Mouse (Mus musculus): ENCODE measurements at regions not wholly inside any gene's neighbourhood (a gene's known extent, or its start where the extent isn't known, plus 50 kb on each side); places are given as distances from the start of the nearest gene placed in this dataset.
A peak's percentile ranks its signal among the peaks of the same experiment; 100 is the strongest.

DNA sequence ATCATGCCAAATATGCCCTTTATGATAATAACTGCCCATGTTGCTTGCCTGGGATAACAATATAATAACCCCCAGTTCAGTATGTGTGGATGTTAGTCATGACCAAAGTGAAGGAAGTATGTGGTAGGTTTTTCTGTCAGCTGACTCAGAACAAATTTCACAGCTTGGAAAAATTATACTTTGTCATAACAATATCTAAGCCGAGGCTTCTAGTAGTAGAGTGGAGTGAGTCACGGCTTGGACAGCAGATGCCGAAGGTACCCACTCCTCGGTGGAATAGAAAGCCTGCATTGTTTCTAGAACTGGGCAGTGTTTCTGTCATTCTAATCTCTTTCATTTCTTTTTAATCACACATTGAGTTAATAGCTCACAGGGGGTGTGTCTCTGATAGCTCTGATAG lies 236.3 kb upstream of the Kcnip4 start:
- H3K27ac ChIP-seq = no peak overlapping the region
- WGBS = 52% methylated on average over 4 of the region's 4 CpGs

DNA sequence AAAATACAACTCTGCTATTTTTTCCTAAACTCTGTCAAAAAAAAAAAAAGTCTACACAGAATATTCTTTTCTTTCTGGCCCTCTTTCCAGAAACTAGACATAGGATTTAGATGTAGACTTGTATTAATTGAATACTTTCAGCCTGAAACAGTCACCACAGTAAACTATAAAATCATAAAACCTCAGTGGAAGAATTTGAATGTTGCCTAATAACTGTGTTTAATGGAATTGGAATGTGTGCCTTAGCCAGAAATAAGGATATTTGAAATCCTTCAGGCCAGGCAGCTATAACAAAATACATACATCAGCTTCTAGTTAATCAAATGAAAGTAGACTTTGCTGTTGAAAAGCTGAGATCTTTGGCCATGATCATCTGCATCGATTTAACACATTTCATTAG lies 230.8 kb upstream of the Kcnip4 start:
- H3K4me3 ChIP-seq (replicated peaks) = no peak overlapping the region
- no peaks in the 10 kb centered on the region for H3K4me1 ChIP-seq
- no peaks in the 10 kb centered on the region for H3K27me3 ChIP-seq (replicated peaks)
- no peak for ATAC-seq (ENCODE audit: insufficient read depth, low FRiP score, low read depth)
- no peak overlapping the region for H3K27ac ChIP-seq
- H3K36me3 ChIP-seq = no peaks in the 10 kb centered on the region
- whole genome bisulfite sequencing = 76% methylated on average over 1 of the region's 1 CpGs
- H3K9ac ChIP-seq = no peak overlapping the region
- H3K4me2 ChIP-seq = no peak overlapping the region
- H3K9me3 ChIP-seq = no peaks in the 10 kb centered on the region

More for the DNA sequence above, 236.3 kb upstream of the Kcnip4 start:
- Histone ChIP-seq H3K9ac (no peak overlapping the region), H3K4me2 (no peak overlapping the region), H3K36me3 (no peaks in the 10 kb centered on the region), H3K4me3 (replicated peaks) (no peak overlapping the region), H3K27me3 (replicated peaks) (no peaks in the 10 kb centered on the region), H3K4me1 (no peaks in the 10 kb centered on the region), H3K9me3 (no peaks in the 10 kb centered on the region)
- ATAC-seq (ENCODE audit: insufficient read depth, low FRiP score, low read depth) = 0 out of 2 replicates have a peak, but pooled peaks have one; percentile 65

- Histone ChIP-seq H3K27ac (no peak overlapping the region), H3K27me3 (replicated peaks) (no peaks in the 10 kb centered on the region), H3K4me2 (no peak overlapping the region), H3K4me3 (replicated peaks) (no peak overlapping the region), H3K9me3 (no peaks in the 10 kb centered on the region), H3K4me1 (no peaks in the 10 kb centered on the region), H3K9ac (no peak overlapping the region), H3K36me3 (no peaks in the 10 kb centered on the region)
- 58% methylated on average over 1 of the region's 1 CpGs for WGBS
- ATAC-seq (ENCODE audit: insufficient read depth, low FRiP score, low read depth) = no peak
Observed at GRCm38 (mm10) chr5:49712607-49713006, 187.9 kb upstream of the Kcnip4 start.

- Histone ChIP-seq H3K4me1 (no peaks in the 10 kb centered on the region), H3K27me3 (replicated peaks) (no peaks in the 10 kb centered on the region), H3K36me3 (no peaks in the 10 kb centered on the region), H3K27ac (no peak overlapping the region), H3K9ac (no peak overlapping the region), H3K4me3 (replicated peaks) (no peak overlapping the region), H3K9me3 (no peaks in the 10 kb centered on the region), H3K4me2 (no peak overlapping the region)
- ATAC-seq (ENCODE audit: insufficient read depth, low FRiP score, low read depth) = no peak
- WGBS = 75% methylated on average over 4 of the region's 4 CpGs
Observed at GRCm38 (mm10) chr5:49682156-49682555, 157.4 kb upstream of the Kcnip4 start.

GRCm38 (mm10) chr5:49681514-49681913 lies 156.8 kb upstream of the Kcnip4 start:
- H3K9me3 ChIP-seq = no peaks in the 10 kb centered on the region
- no peak overlapping the region for H3K9ac ChIP-seq
- H3K27me3 ChIP-seq (replicated peaks) = no peaks in the 10 kb centered on the region
- no peak overlapping the region for H3K27ac ChIP-seq
- WGBS = 56% methylated on average over 2 of the region's 2 CpGs
- H3K4me3 ChIP-seq (replicated peaks) = no peak overlapping the region
- no peak overlapping the region for H3K4me2 ChIP-seq
- no peak for ATAC-seq (ENCODE audit: insufficient read depth, low FRiP score, low read depth)
- H3K4me1 ChIP-seq = no peaks in the 10 kb centered on the region
- no peaks in the 10 kb centered on the region for H3K36me3 ChIP-seq

DNA sequence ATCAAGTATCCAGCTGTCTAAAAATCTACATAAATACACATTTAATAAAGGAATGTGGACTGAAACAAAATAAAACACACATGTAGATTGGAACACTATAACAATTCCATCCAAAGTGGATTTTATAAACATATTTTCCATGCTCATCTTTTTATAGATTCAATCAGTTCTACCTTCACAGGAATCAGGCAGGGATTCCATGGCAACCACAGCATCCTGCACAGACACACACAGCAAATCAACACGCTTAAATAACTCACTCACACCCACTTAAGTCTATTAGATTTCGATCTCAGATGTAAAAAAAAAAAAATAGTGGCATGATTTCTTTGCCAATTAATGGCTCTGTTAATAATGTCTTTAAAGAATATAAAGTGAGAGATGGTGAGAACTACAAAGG lies 151.2 kb upstream of the Kcnip4 start:
- no peaks in the 10 kb centered on the region for H3K27me3 ChIP-seq (replicated peaks)
- WGBS = 60% methylated on average over 2 of the region's 2 CpGs
- no peaks in the 10 kb centered on the region for H3K4me1 ChIP-seq
- no peaks in the 10 kb centered on the region for H3K36me3 ChIP-seq
- no peak overlapping the region for H3K4me3 ChIP-seq (replicated peaks)
- no peaks in the 10 kb centered on the region for H3K9me3 ChIP-seq
- H3K9ac ChIP-seq = no peak overlapping the region
- no peak for ATAC-seq (ENCODE audit: insufficient read depth, low FRiP score, low read depth)
- H3K4me2 ChIP-seq = no peak overlapping the region
- no peak overlapping the region for H3K27ac ChIP-seq

GRCm38 (mm10) chr5:49665196-49665595 lies 140.5 kb upstream of the Kcnip4 start:
- H3K36me3 ChIP-seq = no peaks in the 10 kb centered on the region
- H3K4me2 ChIP-seq = no peak overlapping the region
- H3K9ac ChIP-seq = no peak overlapping the region
- no peak overlapping the region for H3K27ac ChIP-seq
- ATAC-seq (ENCODE audit: insufficient read depth, low FRiP score, low read depth) = no peak
- no peaks in the 10 kb centered on the region for H3K9me3 ChIP-seq
- no peaks in the 10 kb centered on the region for H3K27me3 ChIP-seq (replicated peaks)
- no peaks in the 10 kb centered on the region for H3K4me1 ChIP-seq
- no peak overlapping the region for H3K4me3 ChIP-seq (replicated peaks)

- H3K9ac ChIP-seq = no peak overlapping the region
- WGBS = 88% methylated on average over 1 of the region's 1 CpGs
- no peaks in the 10 kb centered on the region for H3K4me1 ChIP-seq
- H3K4me2 ChIP-seq = no peak overlapping the region
- H3K9me3 ChIP-seq = no peaks in the 10 kb centered on the region
- H3K36me3 ChIP-seq = no peaks in the 10 kb centered on the region
- H3K27me3 ChIP-seq (replicated peaks) = no peaks in the 10 kb centered on the region
- ATAC-seq (ENCODE audit: insufficient read depth, low FRiP score, low read depth) = no peak
- H3K4me3 ChIP-seq (replicated peaks) = no peak overlapping the region
- H3K27ac ChIP-seq = no peak overlapping the region
Observed at GRCm38 (mm10) chr5:49663928-49664327, 139.2 kb upstream of the Kcnip4 start.

GRCm38 (mm10) chr5:49662096-49662495 lies 137.4 kb upstream of the Kcnip4 start:
- no peak overlapping the region for H3K27ac ChIP-seq
- H3K4me2 ChIP-seq = no peak overlapping the region
- 50% methylated on average over 3 of the region's 3 CpGs for WGBS
- H3K9ac ChIP-seq = no peak overlapping the region
- H3K9me3 ChIP-seq = no peaks in the 10 kb centered on the region
- H3K4me1 ChIP-seq = no peaks in the 10 kb centered on the region
- no peak overlapping the region for H3K4me3 ChIP-seq (replicated peaks)
- H3K27me3 ChIP-seq (replicated peaks) = no peaks in the 10 kb centered on the region
- no peak for ATAC-seq (ENCODE audit: insufficient read depth, low FRiP score, low read depth)
- no peaks in the 10 kb centered on the region for H3K36me3 ChIP-seq

DNA sequence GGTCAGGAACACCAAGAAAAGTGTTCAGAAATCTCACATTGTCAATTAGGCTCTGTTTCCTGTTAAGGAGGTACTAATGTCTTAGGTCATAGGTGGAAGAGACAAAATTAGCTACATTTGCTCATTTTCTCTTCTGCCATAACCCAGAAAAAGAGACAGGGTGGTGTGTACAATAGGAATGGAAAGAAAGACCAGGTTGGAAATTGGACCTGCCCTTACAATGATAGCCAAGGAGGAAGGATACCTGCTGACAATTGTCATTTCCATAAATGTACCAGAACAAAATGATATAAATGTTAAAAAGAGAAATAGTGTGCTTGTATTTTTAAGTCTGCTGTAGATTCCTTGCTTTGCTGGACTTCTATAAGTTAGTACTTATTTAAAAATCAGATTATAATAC lies 135.9 kb upstream of the Kcnip4 start:
- Histone ChIP-seq H3K4me1 (no peaks in the 10 kb centered on the region), H3K27me3 (replicated peaks) (no peaks in the 10 kb centered on the region), H3K4me3 (replicated peaks) (no peak overlapping the region), H3K9me3 (no peaks in the 10 kb centered on the region), H3K36me3 (no peaks in the 10 kb centered on the region), H3K27ac (no peak overlapping the region), H3K4me2 (no peak overlapping the region), H3K9ac (no peak overlapping the region)
- ATAC-seq (ENCODE audit: insufficient read depth, low FRiP score, low read depth) = no peak

- Histone ChIP-seq H3K4me1 (no peaks in the 10 kb centered on the region), H3K36me3 (no peaks in the 10 kb centered on the region), H3K4me3 (replicated peaks) (no peak overlapping the region), H3K27me3 (replicated peaks) (no peaks in the 10 kb centered on the region), H3K9me3 (no peaks in the 10 kb centered on the region), H3K27ac (no peak overlapping the region), H3K4me2 (no peak overlapping the region), H3K9ac (no peak overlapping the region)
- ATAC-seq (ENCODE audit: insufficient read depth, low FRiP score, low read depth) = no peak
- 92% methylated on average over 5 of the region's 5 CpGs for WGBS
Observed at GRCm38 (mm10) chr5:49650953-49651352, 126.2 kb upstream of the Kcnip4 start.

DNA sequence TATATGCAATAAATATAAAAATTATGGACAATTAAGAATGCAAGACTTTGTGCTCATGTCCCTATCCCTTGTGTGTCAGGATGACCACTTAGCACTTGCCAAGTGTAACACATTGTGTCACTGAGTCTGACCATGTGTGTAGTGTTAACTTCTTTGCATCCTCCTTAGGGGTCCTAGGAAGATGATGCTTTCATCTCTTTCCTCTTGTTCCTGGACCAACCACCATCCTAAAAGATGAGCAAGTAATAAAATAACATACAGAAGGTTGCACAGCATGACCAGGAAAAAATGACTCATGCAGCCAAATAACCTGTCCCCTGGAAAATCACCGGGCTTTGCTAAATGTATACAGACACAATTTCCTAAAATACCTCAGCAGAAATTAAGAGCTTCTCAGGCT lies 121.1 kb upstream of the Kcnip4 start:
- WGBS = 81% methylated on average over 1 of the region's 1 CpGs

GRCm38 (mm10) chr5:49644606-49645005 lies 119.9 kb upstream of the Kcnip4 start:
- Histone ChIP-seq H3K9me3 (no peaks in the 10 kb centered on the region), H3K4me1 (no peaks in the 10 kb centered on the region), H3K27me3 (replicated peaks) (no peaks in the 10 kb centered on the region), H3K4me2 (no peak overlapping the region), H3K4me3 (replicated peaks) (no peak overlapping the region), H3K36me3 (no peaks in the 10 kb centered on the region), H3K27ac (no peak overlapping the region), H3K9ac (no peak overlapping the region)
- no peak for ATAC-seq (ENCODE audit: insufficient read depth, low FRiP score, low read depth)
- 84% methylated on average over 2 of the region's 2 CpGs for WGBS

More for the DNA sequence above, 121.1 kb upstream of the Kcnip4 start:
- H3K9ac ChIP-seq = no peak overlapping the region
- ATAC-seq (ENCODE audit: insufficient read depth, low FRiP score, low read depth) = no peak
- no peaks in the 10 kb centered on the region for H3K9me3 ChIP-seq
- no peaks in the 10 kb centered on the region for H3K36me3 ChIP-seq
- H3K4me3 ChIP-seq (replicated peaks) = no peak overlapping the region
- H3K27ac ChIP-seq = no peak overlapping the region
- no peak overlapping the region for H3K4me2 ChIP-seq
- H3K4me1 ChIP-seq = no peaks in the 10 kb centered on the region
- no peaks in the 10 kb centered on the region for H3K27me3 ChIP-seq (replicated peaks)
